Mouse (Mus musculus) neural tube, embryonic 13.5 days (tissue): ENCODE results near the gene Pi4k2a. TPM values are rescaled to one million over a fixed set of nuclear protein-coding genes. Genes with fewer than 3 reads are reported as not detected.

Experiments
- ATAC-seq: fragments of 200-750 bp; cut with Nextera tagmentation; 2 replicates; pipeline ENCODE4 v1.8.0; 2017; ENCODE audit warnings: low read depth, mild to moderate bottlenecking, moderate TSS enrichment, moderate library complexity
- H3K27ac ChIP-seq: fragments of 300-500 bp; sonication (generic); replicated peaks from 2 replicates; pipeline ENCODE4 v1.5.1; 2015; ENCODE audit warnings: moderate library complexity, mild to moderate bottlenecking, inconsistent platforms
- H3K27me3 ChIP-seq: fragments of 300-500 bp; sonication (generic); 2 replicates; pipeline ENCODE4 v1.6.1; 2015; ENCODE audit warnings: mild to moderate bottlenecking, inconsistent platforms
- H3K36me3 ChIP-seq: fragments of 300-500 bp; sonication (generic); 2 replicates; pipeline ENCODE4 v1.6.1; 2015; ENCODE audit warnings: mild to moderate bottlenecking, inconsistent platforms
- H3K4me1 ChIP-seq: fragments of 300-500 bp; sonication (generic); replicated peaks from 2 replicates; pipeline ENCODE4 v1.6.1; 2015; ENCODE audit warnings: inconsistent platforms
- H3K4me2 ChIP-seq: fragments of 300-500 bp; sonication (generic); 2 replicates; pipeline ENCODE4 v1.6.1; 2015; ENCODE audit warnings: inconsistent platforms, mild to moderate bottlenecking, moderate library complexity
- H3K4me3 ChIP-seq: fragments of 300-500 bp; sonication (generic); 2 replicates; pipeline ENCODE4 v1.5.1; 2015; ENCODE audit warnings: mild to moderate bottlenecking, inconsistent platforms
- H3K9ac ChIP-seq: fragments of 300-500 bp; sonication (generic); 2 replicates; pipeline ENCODE4 v1.6.1; 2015; ENCODE audit warnings: moderate library complexity, mild to moderate bottlenecking, inconsistent platforms
- H3K9me3 ChIP-seq: fragments of 300-500 bp; sonication (generic); 2 replicates; pipeline ENCODE4 v1.6.1; 2016; ENCODE audit warnings: inconsistent platforms
- WGBS: fragments of 180-500 bp; shearing (Covaris S2); methylation state at CpG from one replicate; pipeline ENCODE4 v1.1.7; 2015; 5-methylcytosine and 5-hydroxymethylcytosine counted together
- polyA plus RNA-seq: library from polyadenylated mRNA; unstranded; fragments of >200 nt; fragmentation: Nextera tagmentation; extraction: Ambion mirVana; gene quantifications from 2 replicates; pipeline ENCODE4 v1.2.1, GENCODE M21; 2015

Pi4k2a gene
- polyA plus RNA-seq, 1 experiment from 2014 or later: 34.0 TPM

DNA sequence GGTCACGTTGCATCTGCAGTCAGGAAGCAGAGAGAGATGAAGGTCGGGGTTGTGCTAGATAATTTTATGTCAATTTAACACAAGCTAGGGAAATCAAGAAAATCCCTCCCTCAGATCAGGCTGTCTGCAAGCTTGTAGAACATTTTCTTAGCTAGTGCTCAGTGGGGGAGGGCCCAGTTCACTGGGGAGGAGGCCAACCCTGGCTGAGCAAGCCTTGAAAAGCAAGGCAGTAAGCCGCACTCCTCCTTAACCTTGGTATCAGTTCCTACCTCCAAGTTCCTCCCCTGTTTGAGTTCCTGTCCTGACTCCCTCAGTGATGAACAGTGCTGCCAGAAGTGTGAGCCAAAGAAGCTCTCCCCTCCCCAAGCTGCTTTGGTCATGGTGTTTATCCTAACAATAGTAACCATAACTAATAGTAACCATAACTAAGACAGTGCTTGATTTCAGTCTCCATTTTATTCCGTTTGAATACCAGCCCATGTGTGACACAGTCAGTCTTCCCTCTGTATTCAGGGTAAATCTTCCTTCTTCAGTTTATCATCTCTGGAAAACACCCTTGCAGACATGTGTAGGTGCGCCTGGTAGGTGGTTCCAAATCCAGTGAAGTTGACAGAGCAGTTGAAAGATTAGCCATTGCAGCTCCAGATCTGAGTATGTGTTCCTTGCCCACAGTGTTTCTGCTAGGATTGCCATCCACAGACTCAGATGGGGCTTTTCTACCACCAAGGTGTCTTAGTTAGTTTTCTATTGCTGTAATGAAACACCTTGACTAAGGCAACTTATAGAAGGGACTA lies 49.7 kb downstream of the Pi4k2a start:
- H3K36me3 ChIP-seq: no peaks in the 10 kb centered on the region
- no peaks in the 10 kb centered on the region for H3K4me1 ChIP-seq
- H3K4me3 ChIP-seq: no peak overlapping the region
- 82% methylated on average over 5 of the region's 5 CpGs for WGBS
- H3K9me3 ChIP-seq: no peaks in the 10 kb centered on the region
- H3K9ac ChIP-seq: no peak overlapping the region
- ATAC-seq: no peak
- H3K27me3 ChIP-seq: peaks cover 2% of the 10 kb centered on the region
- H3K27ac ChIP-seq: no peak overlapping the region
- no peak overlapping the region for H3K4me2 ChIP-seq

DNA sequence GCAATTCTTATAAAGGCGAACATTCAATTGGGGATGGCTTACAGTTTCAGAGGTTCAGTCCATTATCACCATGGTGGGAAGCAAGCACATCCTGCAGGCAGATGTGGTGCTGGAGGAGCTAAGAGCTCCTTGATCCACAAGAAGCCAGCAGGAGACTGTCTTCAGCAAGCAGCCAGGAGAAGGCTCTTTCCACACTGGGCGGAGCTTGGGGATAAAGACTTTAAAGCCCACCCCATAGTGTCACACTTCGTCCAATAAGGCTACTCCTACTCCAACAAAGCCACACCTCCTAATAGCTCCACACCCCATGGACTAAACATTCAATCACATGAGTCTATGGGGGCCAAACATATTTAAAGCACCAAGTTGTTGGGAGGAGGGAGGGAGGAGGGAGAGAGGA lies 51.7 kb downstream of the Pi4k2a start:
- Histone ChIP-seq H3K27ac (no peak overlapping the region), H3K4me1 (no peaks in the 10 kb centered on the region), H3K4me3 (no peak overlapping the region), H3K27me3 (peaks cover 23% of the 10 kb centered on the region), H3K36me3 (no peaks in the 10 kb centered on the region), H3K4me2 (no peak overlapping the region), H3K9me3 (no peaks in the 10 kb centered on the region), H3K9ac (no peak overlapping the region)
- 71% methylated on average over 3 of the region's 3 CpGs for WGBS
- ATAC-seq: no peak

DNA sequence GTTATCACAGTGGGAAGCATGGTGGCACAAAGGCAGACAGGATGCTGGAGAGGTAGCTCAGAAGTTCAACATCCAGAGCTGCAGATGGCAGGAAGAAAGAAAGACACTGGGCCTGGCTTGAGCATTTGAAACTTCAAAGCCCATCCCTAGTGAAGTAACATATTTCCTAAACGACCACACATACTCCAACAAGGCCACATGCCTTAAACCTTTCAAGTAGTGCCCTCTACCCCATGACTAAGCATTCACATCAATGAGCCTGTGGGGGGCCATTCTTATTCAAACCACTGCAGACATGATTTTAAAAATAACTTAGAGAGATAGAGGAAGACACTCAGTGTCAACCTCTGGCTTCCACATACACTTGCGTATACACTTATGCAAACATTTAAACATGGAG lies 52.5 kb downstream of the Pi4k2a start:
- Histone ChIP-seq H3K9me3 (no peaks in the 10 kb centered on the region), H3K36me3 (no peaks in the 10 kb centered on the region), H3K4me2 (no peak overlapping the region), H3K27me3 (peaks cover 24% of the 10 kb centered on the region), H3K27ac (no peak overlapping the region), H3K4me3 (no peak overlapping the region), H3K9ac (no peak overlapping the region), H3K4me1 (peaks cover 1% of the 10 kb centered on the region; the same call in 1 of the 2 replicates)
- WGBS: 87% methylated on average over 2 of the region's 2 CpGs
- no peak for ATAC-seq

DNA sequence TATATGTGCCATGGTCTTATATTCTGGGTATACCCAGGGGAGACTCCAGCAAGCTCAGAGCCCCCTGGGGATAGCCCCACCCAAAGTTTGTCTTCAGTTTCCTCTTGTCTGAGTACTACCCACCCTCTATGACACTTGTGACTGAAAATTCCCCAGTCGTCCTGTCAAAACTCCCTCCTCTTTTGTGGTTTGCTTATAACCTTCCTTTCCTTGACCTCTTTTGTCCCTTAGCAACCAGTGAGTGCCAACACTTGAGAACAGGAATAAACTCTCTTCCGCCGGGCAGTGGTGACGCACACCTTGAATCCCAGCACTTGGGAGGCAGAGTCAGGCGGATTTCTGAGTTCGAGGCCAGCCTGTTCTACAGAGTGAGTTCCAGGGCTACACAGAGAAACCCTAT lies 53.8 kb downstream of the Pi4k2a start:
- Histone ChIP-seq H3K4me3 (no peak overlapping the region), H3K9me3 (no peaks in the 10 kb centered on the region), H3K4me2 (no peak overlapping the region), H3K27me3 (peaks cover 32% of the 10 kb centered on the region), H3K4me1 (peaks cover 14% of the 10 kb centered on the region), H3K36me3 (no peaks in the 10 kb centered on the region), H3K27ac (no peak overlapping the region), H3K9ac (no peak overlapping the region)
- 61% methylated on average over 6 of the region's 6 CpGs for WGBS
- ATAC-seq: no peak

DNA sequence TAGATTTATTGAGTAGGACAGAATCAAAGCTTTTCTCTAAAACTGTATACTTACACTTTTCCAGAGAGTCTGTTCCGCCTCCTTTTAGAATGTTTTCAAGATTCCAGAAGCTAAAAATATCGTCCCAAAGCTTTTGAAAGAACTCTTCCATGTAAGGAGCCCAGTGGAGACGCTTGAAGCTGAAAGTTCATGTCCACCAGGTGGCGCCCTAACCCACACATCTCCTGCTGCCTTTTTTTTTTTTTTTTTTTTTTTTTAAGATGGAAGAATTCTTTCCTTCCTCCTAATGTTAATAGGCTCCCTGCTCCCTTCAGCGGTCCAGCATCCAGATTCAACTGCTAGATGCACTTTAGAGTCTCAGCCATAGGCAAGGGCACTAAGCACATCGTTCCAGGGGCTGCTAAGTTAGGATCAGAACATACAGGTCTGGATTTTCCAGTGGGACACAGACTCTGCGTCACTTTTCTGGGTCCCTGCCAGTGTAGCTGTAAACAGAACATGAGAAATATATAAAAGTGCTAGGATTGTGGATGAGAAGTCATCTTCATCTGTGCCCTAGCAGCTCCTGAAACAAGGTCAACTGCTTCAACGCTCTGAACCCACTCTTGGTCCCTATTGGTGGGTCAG lies 54.4 kb downstream of the Pi4k2a start:
- no peak for ATAC-seq
- Histone ChIP-seq H3K27me3 (peaks cover 38% of the 10 kb centered on the region), H3K4me3 (no peak overlapping the region)

DNA sequence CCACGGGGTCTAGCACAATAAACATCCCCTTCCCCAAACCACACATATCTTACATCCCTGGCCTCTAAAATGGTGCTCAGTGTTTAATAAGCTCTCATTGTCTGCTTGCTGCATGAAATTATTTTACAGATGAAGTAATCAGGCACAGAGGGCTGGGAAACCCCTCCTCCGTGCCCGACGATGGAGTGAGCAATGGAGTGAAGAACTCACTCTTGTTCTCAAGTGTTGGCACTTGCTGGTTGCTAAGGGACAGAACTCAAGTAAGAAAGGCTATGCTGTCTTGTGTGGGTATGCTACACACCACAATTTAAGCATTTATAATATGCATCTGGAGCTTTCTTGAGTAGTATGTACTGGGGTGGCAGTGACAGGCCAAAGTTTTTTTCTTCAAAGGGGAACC lies 54.9 kb downstream of the Pi4k2a start:
- H3K9me3 ChIP-seq: no peaks in the 10 kb centered on the region
- H3K27ac ChIP-seq: no peak overlapping the region
- no peak for ATAC-seq
- H3K4me1 ChIP-seq: peaks cover 26% of the 10 kb centered on the region
- WGBS: 74% methylated on average over 4 of the region's 4 CpGs
- H3K9ac ChIP-seq: no peak overlapping the region
- H3K4me3 ChIP-seq: no peak overlapping the region
- no peaks in the 10 kb centered on the region for H3K36me3 ChIP-seq
- H3K27me3 ChIP-seq: peaks cover 43% of the 10 kb centered on the region
- no peak overlapping the region for H3K4me2 ChIP-seq

More for the DNA sequence above, 54.4 kb downstream of the Pi4k2a start:
- Histone ChIP-seq H3K4me2 (no peak overlapping the region), H3K4me1 (peaks cover 20% of the 10 kb centered on the region), H3K27ac (no peak overlapping the region), H3K36me3 (no peaks in the 10 kb centered on the region), H3K9ac (no peak overlapping the region), H3K9me3 (no peaks in the 10 kb centered on the region)
- 30% methylated on average over 8 of the region's 8 CpGs for WGBS

DNA sequence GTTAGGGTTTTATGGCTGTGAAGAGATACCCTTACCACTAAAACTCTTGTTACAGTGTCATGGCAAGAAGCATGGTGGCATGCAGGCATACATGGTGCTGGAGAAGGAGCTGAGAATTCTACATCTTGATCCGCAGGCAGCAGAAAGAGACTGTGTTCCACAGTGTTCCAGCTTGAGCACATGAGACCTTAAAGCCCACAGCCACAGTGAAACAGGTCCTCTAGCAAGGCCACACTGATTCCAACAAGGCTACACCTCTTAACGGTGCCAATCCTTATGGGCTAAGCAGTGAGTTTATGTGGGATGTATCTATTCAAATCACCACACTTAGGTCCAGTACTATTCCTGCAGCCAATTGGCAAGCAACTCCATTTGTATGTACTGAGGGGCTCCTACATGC lies 55.5 kb downstream of the Pi4k2a start:
- Histone ChIP-seq H3K27ac (no peak overlapping the region), H3K27me3 (peaks cover 43% of the 10 kb centered on the region), H3K36me3 (no peaks in the 10 kb centered on the region), H3K4me2 (no peak overlapping the region), H3K9ac (no peak overlapping the region), H3K9me3 (no peaks in the 10 kb centered on the region), H3K4me3 (no peak overlapping the region), H3K4me1 (peaks cover 31% of the 10 kb centered on the region)
- 90% methylated on average over 2 of the region's 2 CpGs for WGBS
- no peak for ATAC-seq

DNA sequence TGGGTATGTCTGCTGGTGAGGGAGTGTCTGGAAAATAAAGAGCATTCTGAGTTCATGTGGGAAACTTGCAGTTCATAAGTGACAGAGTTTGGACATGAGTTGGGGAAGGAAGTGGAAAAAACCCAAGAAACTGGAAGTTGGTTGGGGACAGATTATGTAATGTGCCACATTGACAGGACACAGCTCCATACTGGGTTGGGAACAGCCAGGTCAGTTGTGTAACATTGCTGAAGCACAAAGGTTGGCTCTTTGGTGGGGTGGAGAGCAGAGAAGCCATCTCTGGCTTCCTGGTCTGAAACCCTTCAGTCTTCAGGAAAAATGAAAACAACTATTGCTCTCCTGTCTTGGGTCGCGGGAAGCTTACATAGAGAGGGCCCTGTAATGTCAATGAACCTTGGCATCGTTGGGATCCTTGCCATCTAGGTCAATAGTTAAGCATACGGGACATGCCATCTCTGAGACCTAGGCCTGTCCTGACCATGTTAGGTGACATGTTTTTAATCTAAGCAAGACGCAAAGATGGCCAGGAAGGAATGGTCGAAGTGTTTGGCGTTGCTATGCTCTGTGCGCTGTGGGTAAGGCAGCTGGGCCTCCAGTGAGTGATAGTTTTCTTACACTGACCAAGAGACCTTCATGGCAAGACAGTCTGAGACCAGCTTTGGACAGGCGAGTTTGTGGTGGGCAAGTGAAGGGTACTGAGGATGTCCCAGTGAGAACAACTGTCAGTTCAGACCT lies 56.2 kb downstream of the Pi4k2a start:
- H3K27me3 ChIP-seq: peaks cover 43% of the 10 kb centered on the region
- no peak overlapping the region; the same call in 1 of the 2 replicates for H3K9ac ChIP-seq
- H3K9me3 ChIP-seq: no peaks in the 10 kb centered on the region
- no peak overlapping the region for H3K27ac ChIP-seq
- 0 out of 2 replicates have a peak overlapping the region, but pooled peaks have one; percentile 82 for H3K4me2 ChIP-seq
- H3K36me3 ChIP-seq: no peaks in the 10 kb centered on the region
- no peak overlapping the region for H3K4me3 ChIP-seq
- ATAC-seq: no peak
- H3K4me1 ChIP-seq: peaks cover 34% of the 10 kb centered on the region
- 87% methylated on average over 9 of the region's 9 CpGs for WGBS

DNA sequence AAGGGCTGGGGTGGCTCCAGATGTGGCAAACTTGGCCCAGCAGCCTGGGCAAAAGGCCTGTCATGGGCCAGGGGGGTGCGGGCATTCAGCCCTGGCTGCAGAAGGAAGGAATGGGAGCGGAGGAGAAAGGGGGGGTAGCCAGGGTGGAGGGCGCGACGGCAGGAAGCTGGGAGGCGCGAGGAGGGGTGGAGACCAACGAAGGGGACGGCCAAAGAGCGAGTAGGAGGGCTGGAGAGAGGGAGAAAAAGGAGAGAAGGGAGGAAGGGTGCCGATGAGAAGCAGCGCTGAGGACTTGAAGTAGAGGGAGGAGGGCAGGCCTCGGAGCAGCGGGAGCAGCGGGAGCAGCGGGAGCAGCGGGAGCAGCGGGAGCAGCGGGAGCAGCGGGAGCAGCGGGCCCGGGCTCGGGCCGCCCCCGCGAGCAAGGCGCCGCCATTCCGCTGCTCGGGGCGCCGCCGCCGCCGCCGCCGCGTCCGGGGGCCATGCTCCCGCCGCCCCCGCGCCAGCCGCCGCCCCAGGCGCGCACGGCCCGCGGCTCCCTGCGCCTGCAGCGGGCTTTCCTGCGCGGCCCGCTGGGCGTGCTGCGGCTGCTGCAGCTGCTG lies 57.0 kb downstream of the Pi4k2a start, which contains the start of gene Marveld1:
TSS of gene Marveld1 (plus strand) at position 231 of the 599 bp plus-strand sequence.
- H3K4me1 ChIP-seq: peaks cover 42% of the 10 kb centered on the region
- H3K4me2 ChIP-seq: peak within 1 kb of the TSS; percentile 82
- H3K4me3 ChIP-seq: peak within 1 kb of the TSS; percentile 62
- under 1% methylated on average over 35 of the region's 57 CpGs for WGBS
- H3K36me3 ChIP-seq: no peaks in the 10 kb centered on the region
- H3K27ac ChIP-seq: peak within 1 kb of the TSS; percentile 68
- H3K9ac ChIP-seq: peak within 1 kb of the TSS; percentile 85
- peaks cover 43% of the 10 kb centered on the region for H3K27me3 ChIP-seq
- no peaks in the 10 kb centered on the region for H3K9me3 ChIP-seq
- peak; percentile 46; the same call in 1 of the 2 replicates for ATAC-seq

DNA sequence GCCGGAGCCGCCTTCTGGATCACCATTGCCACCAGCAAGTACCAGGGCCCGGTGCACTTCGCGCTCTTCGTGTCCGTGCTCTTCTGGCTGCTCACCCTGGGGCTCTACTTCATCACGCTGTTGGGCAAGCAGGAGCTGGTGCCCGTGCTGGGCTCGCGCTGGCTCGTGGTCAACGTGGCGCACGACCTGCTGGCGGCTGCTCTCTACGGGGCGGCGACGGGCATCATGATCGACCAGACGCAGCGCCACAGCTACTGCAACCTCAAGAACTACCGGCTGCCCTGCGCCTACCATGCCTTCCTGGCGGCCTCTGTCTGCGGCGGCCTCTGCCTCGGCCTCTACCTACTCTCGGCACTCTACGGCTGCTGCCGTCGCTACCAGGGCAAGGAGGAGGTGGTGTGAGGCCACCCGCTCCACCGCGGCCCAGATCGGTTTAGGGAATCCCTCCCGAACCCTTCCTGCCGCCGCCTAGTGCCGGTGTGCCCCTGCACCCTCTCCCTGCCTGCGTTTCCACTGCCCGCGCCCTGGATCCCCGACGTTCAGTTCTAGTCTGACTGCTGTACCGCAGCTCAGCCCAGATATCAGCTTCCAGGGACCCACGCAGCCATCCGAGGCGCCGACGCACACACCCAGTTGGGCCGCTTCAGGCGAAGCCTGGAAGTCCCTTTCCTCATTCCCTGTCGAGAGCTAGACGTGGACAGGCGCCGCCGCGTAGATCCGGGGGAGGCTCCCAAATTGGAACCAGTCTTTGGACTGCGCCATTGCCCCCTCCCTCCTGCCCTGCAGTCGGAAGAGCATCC lies 57.7 kb downstream of the Pi4k2a start:
- Histone ChIP-seq H3K36me3 (no peaks in the 10 kb centered on the region), H3K4me2 (peak overlapping the region; percentile 82), H3K9ac (peak overlapping the region; percentile 85), H3K27me3 (peaks cover 43% of the 10 kb centered on the region), H3K27ac (peak overlapping the region; percentile 68), H3K9me3 (no peaks in the 10 kb centered on the region), H3K4me3 (peak overlapping the region; percentile 62), H3K4me1 (peaks cover 42% of the 10 kb centered on the region)
- under 1% methylated on average over 63 of the region's 63 CpGs for WGBS
- ATAC-seq: peak; percentile 41

DNA sequence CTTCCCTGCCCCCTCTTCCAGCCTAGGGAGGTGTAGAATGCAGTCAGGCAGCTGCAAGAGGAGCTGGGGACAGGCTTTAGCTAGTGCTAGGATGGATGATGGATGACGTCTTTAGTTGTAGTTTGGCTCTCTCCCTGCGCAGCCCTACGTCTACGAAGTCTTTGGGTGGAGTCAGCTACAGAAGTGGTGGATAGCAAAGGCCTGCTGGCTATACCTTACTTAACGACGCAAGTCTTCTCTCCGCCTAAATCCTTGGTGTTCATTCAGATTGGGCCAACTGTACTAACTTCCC lies 58.2 kb downstream of the Pi4k2a start:
- 20% methylated on average over 7 of the region's 7 CpGs for WGBS
- peak overlapping the region; percentile 85 for H3K9ac ChIP-seq
- H3K27ac ChIP-seq: peak overlapping the region; percentile 68; the same call in 1 of the 2 replicates
- H3K4me2 ChIP-seq: peak overlapping the region; percentile 82
- peak overlapping the region; percentile 62 for H3K4me3 ChIP-seq
- H3K4me1 ChIP-seq: peaks cover 42% of the 10 kb centered on the region
- H3K36me3 ChIP-seq: no peaks in the 10 kb centered on the region
- peak; percentile 13; the same call in 1 of the 2 replicates for ATAC-seq
- no peaks in the 10 kb centered on the region for H3K9me3 ChIP-seq
- H3K27me3 ChIP-seq: peaks cover 43% of the 10 kb centered on the region
